Mouse (Mus musculus) megakaryocyte, adult 5-6 weeks (primary cell): Measurements from ENCODE around the gene Casp2. TPM values are rescaled to one million over a fixed set of nuclear protein-coding genes. Genes with fewer than 3 reads are reported as not detected.

ENCODE experiments used
- ATAC-seq: 2 replicates; pipeline ENCODE4 v1.8.0; 2016; ENCODE audit warnings: mild to moderate bottlenecking, inconsistent platforms; ENCODE audit not compliant: poor library complexity, severe bottlenecking
- total RNA-seq, 2 experiments: library from RNA; stranded (forward) in 1 of 2; stranded (reverse) in 1 of 2; fragments of 153-499, 151-499 nt in 1 of 2; fragments of 221-1000, 200-1000 nt in 1 of 2; gene quantifications; 2 replicates each; pipeline versions ENCODE4 v1.2.3 to v1.2.4; 2015 to 2017

Gene Casp2
- total RNA-seq, 2 experiments from 2014 or later: 53.5 to 65.9 TPM

GRCm38 (mm10) chr6:42276151-42276550 is 11.4 kb downstream of the Casp2 start:
- ATAC-seq: no peak

- ATAC-seq: 0 out of 2 replicates have a peak, but pooled peaks have one; percentile 27
Measured at GRCm38 (mm10) chr6:42282865-42283528, 18.2 kb downstream of the Casp2 start.

- ATAC-seq: no peak
Measured at GRCm38 (mm10) chr6:42286448-42286847, 21.7 kb downstream of the Casp2 start, which contains the start of gene Clcn1. Gene Clcn1 (plus strand): TSS chr6:42286685.

GRCm38 (mm10) chr6:42287562-42287961 is 22.8 kb downstream of the Casp2 start:
- ATAC-seq: no peak

- ATAC-seq: peak; percentile 85
Measured at GRCm38 (mm10) chr6:42293327-42293726, 28.5 kb downstream of the Casp2 start.

GRCm38 (mm10) chr6:42295549-42296094 is 30.8 kb downstream of the Casp2 start:
- ATAC-seq: no peak

- ATAC-seq: peak; percentile 87
Measured at GRCm38 (mm10) chr6:42299362-42299761, 34.6 kb downstream of the Casp2 start.

- peak; percentile 65 for ATAC-seq
Measured at GRCm38 (mm10) chr6:42309816-42310378, 45.1 kb downstream of the Casp2 start.

- ATAC-seq: peak; percentile 93
Measured at GRCm38 (mm10) chr6:42310427-42311053, 45.8 kb downstream of the Casp2 start.

GRCm38 (mm10) chr6:42318293-42318692 is 53.5 kb downstream of the Casp2 start:
- ATAC-seq: no peak

GRCm38 (mm10) chr6:42323371-42324066 is 58.7 kb downstream of the Casp2 start:
- ATAC-seq: no peak

- peak; percentile 19; the same call in 1 of the 2 replicates for ATAC-seq
Measured at GRCm38 (mm10) chr6:42324067-42324481, 59.3 kb downstream of the Casp2 start.

GRCm38 (mm10) chr6:42324482-42325267 is 59.9 kb downstream of the Casp2 start, which contains the start of gene Fam131b:
Gene Fam131b (minus strand): TSS chr6:42324643.
- ATAC-seq: peak; percentile 12

GRCm38 (mm10) chr6:42325268-42325609 is 60.5 kb downstream of the Casp2 start:
- peak; percentile 81 for ATAC-seq

GRCm38 (mm10) chr6:42326509-42326908 is 61.7 kb downstream of the Casp2 start:
- ATAC-seq: no peak

GRCm38 (mm10) chr6:42328757-42329156 is 64.0 kb downstream of the Casp2 start:
- no peak for ATAC-seq

GRCm38 (mm10) chr6:42330216-42330615 is 65.4 kb downstream of the Casp2 start:
- no peak for ATAC-seq

GRCm38 (mm10) chr6:42330946-42331345 is 66.2 kb downstream of the Casp2 start:
- ATAC-seq: no peak
